Mouse (Mus musculus): ENCODE measurements around the gene Bpnt1. TPM values are rescaled to one million over a fixed set of nuclear protein-coding genes. Genes with fewer than 3 reads are reported as not detected.

The Bpnt1 gene
- total RNA-seq, 4 experiments from 2014 or later: 21.7 to 37.3 (median 30.3) TPM

- DNase-seq (ENCODE audit: low spot score): peak; percentile 7
Observed at GRCm38 (mm10) chr1:185404021-185404420, 72.1 kb downstream of the Bpnt1 start.

GRCm38 (mm10) chr1:185405921-185406320, 74.0 kb downstream of the Bpnt1 start:
- no peak for DNase-seq (ENCODE audit: low spot score)

Small RNA genes within 50 kb of the gene (microRNA-seq; reads per million reads assigned to microRNA genes)
- gene Mir194-1: 25.8 reads per million, percentile 40 among the genes with 10 or more reads in this experiment
- gene Mir215: 77.3 reads per million, percentile 55 among the genes with 10 or more reads in this experiment

Other genes starting within 250 kb of the Bpnt1 start
- gene Rab3gap2, start 128.0 kb upstream of the Bpnt1 start, total RNA-seq (2022): 10 to 100 TPM; 19.6 to 23.0 (median 20.8) TPM
- 10 to 100 TPM; 77.9 to 85.2 (median 83.3) TPM for gene Iars2, start 2.8 kb upstream of the Bpnt1 start, total RNA-seq (2022)
- gene Eprs, start 30.9 kb downstream of the Bpnt1 start, total RNA-seq (2022): 10 to 100 TPM; 75.6 to 98.6 (median 80.3) TPM
- not detected for gene Slc30a10, start 122.7 kb downstream of the Bpnt1 start, total RNA-seq (2022)